15 mouse cellular contexts compared by ENCODE assay signal in genomic region chr11:51627425-51627824, GRCm38 (mm10). TPM values are rescaled to one million over a fixed set of nuclear protein-coding genes. Genes with fewer than 3 reads are reported as not detected.
A peak's percentile ranks its signal among the peaks of the same experiment; 100 is the strongest.
DNase-seq lines count a peak whose midpoint lies in the region.
"Had no signal": no experiment of that assay in that cellular context is flagged by ENCODE, and none has a peak within 500 bp of the region (broad histone marks: within the 10 kb centered on the region; RNA-seq: fewer than 3 reads in every experiment).

No protein-coding gene starts in this region.

- DNase-seq in cerebellum, adult 18-20 months: peak; percentile 51 to 55
- DNase-seq in cerebellum, postnatal 10 days: no peak
- DNase-seq in layer of hippocampus, adult 9-11 months: peak; percentile 78
- DNase-seq in layer of hippocampus, postnatal 14 days (ENCODE audit: low spot score in 2 of 2): no peak
- DNase-seq in testis, postnatal 10 days (ENCODE audit: low spot score): peak; percentile 37
- no peak for DNase-seq in testis, postnatal 14 days (ENCODE audit: low spot score)
- DNase-seq in adrenal gland, postnatal 10 days: no peak
- DNase-seq: forebrain, postnatal 0 days; gastrocnemius, postnatal 36 days; heart, adult 2 months; heart, postnatal 14 days; kidney, postnatal 25 days; liver; lung, postnatal 36 days; thymus, postnatal 25 days had no signal

RNA-seq across cellular contexts. Expression of gene Nhp2, which starts 7.9 kb away (rescaled TPM):
- 10 to 100 TPM; 50.1 to 53.0 TPM for total RNA-seq in layer of hippocampus, postnatal 14 days (2021)
- total RNA-seq in adrenal gland, postnatal 10 days (2021): 10 to 100 TPM; 64.2 to 67.9 TPM

RNA-seq across cellular contexts. Expression of gene Rmnd5b, which starts 8.3 kb away (rescaled TPM):
- 10 to 100 TPM; 60.5 to 65.1 TPM for total RNA-seq in layer of hippocampus, postnatal 14 days (2021)
- total RNA-seq in adrenal gland, postnatal 10 days (2021): 10 to 100 TPM; 33.2 to 34.6 TPM

RNA-seq across cellular contexts. Expression of gene Hnrnpab, which starts 20.8 kb away (rescaled TPM):
- 100 to 1,000 TPM; 166 to 174 TPM for total RNA-seq in layer of hippocampus, postnatal 14 days (2021)
- 100 to 1,000 TPM; 278 to 298 TPM for total RNA-seq in adrenal gland, postnatal 10 days (2021)

RNA-seq across cellular contexts. Expression of gene N4bp3, which starts 23.2 kb away (rescaled TPM):
- total RNA-seq in layer of hippocampus, postnatal 14 days (2021): 10 to 100 TPM; 11.4 to 12.1 TPM
- total RNA-seq in adrenal gland, postnatal 10 days (2021): 10 to 100 TPM; 16.2 to 26.3 TPM

RNA-seq across cellular contexts. Expression of gene D930048N14Rik, which starts 23.3 kb away (rescaled TPM):
- 1 to 10 TPM in 1 of 2 experiments, under 1 TPM in 1; 0.88 to 1.3 TPM for total RNA-seq in layer of hippocampus, postnatal 14 days (2021)
- 1 to 10 TPM; 1.1 to 3.5 TPM for total RNA-seq in adrenal gland, postnatal 10 days (2021)

Comparison
In these comparisons a context has a peak if more than half of its experiments do, and no peak if none do; other contexts are left out.
1. DNase-seq: peak in cerebellum, adult 18-20 months (2 of 2), layer of hippocampus, adult 9-11 months (single experiment) and testis, postnatal 10 days (single experiment); none in cerebellum, postnatal 10 days (0 of 2), layer of hippocampus, postnatal 14 days (0 of 2), testis, postnatal 14 days (single experiment) and adrenal gland, postnatal 10 days (single experiment).